Mouse (Mus musculus) adrenal gland (tissue): ENCODE data around the gene Ugt1a7c.

Source experiments
- intact Hi-C: fragments of 180-260 bp; cut with DNase I; formaldehyde crosslinking; loops from one replicate; pipeline ENCODE4 v1.15.1; 2025

Gene Ugt1a7c

GRCm38 (mm10) chr1:88259643-88260024 is 164.8 kb downstream of the Ugt1a7c start:
- intact Hi-C loops, result no loop called here

- intact Hi-C loops, result no loop called here
These were observed 165.3 kb downstream of the Ugt1a7c start for GRCm38 (mm10) chr1:88260114-88260513.

- intact Hi-C loops, result no loop called here
These were observed 165.9 kb downstream of the Ugt1a7c start for GRCm38 (mm10) chr1:88260604-88261377.

- intact Hi-C loops, result no loop called here
These were observed 166.8 kb downstream of the Ugt1a7c start for GRCm38 (mm10) chr1:88261706-88262105.

GRCm38 (mm10) chr1:88262255-88262654 is 167.4 kb downstream of the Ugt1a7c start:
- intact Hi-C loops, result no loop called here

- intact Hi-C loops, result no loop called here
These were observed 168.1 kb downstream of the Ugt1a7c start for GRCm38 (mm10) chr1:88262961-88263360.

- intact Hi-C loops, result no loop called here
These were observed 168.9 kb downstream of the Ugt1a7c start for GRCm38 (mm10) chr1:88263778-88264177.

- intact Hi-C loops, result no loop called here
These were observed 169.5 kb downstream of the Ugt1a7c start for GRCm38 (mm10) chr1:88264237-88264868.

- intact Hi-C loops, result no loop called here
These were observed 170.0 kb downstream of the Ugt1a7c start for GRCm38 (mm10) chr1:88264869-88265240.

GRCm38 (mm10) chr1:88266123-88266522 is 171.3 kb downstream of the Ugt1a7c start:
- intact Hi-C loops, result no loop called here

- intact Hi-C loops, result no loop called here
These were observed 172.6 kb downstream of the Ugt1a7c start for GRCm38 (mm10) chr1:88267489-88267888.

GRCm38 (mm10) chr1:88268070-88268469 is 173.2 kb downstream of the Ugt1a7c start:
- intact Hi-C loops, result no loop called here
